Mouse (Mus musculus): ENCODE measurements around the gene Zbtb38.

- TF ChIP-seq POLR2A (IDR thresholded peaks at IDR 0.05; ENCODE audit: extremely low read depth, insufficient read depth, low read length) (no peak), CTCF (IDR thresholded peaks at IDR 0.05; ENCODE audit: low read depth, low read length) (no peak)
These were observed 74.0 kb downstream of the Zbtb38 start for GRCm38 (mm10) chr9:96678611-96679010.

All from liver, adult 2 months (tissue).